Mouse (Mus musculus): ENCODE data around the gene Ap1m2.

DNA sequence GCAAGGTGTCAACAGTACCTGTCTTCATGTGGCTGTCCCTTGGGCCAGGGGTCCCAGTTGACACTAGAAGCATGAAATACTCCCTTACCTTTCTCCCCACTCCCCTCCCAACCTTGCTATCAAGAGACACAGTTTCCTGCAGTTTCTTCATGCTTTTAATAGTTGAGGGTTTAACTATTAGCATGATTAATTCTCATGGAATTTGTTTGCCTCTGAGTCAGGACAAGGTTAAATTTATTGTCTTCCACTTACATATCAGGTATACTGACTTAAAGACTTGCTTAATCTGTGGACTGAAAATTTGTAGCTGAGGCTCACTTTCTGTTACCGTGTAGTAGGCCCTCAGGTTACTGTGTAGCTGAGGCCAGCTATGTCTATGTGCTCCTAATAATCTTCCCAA, 21.4 kb upstream of the Ap1m2 start:
- TF ChIP-seq ZNF384 (IDR thresholded peaks at IDR 0.05; ENCODE audit: low read depth, low read length), result no peak
- no peak for TF ChIP-seq HCFC1 (IDR thresholded peaks at IDR 0.05; ENCODE audit: borderline replicate concordance, insufficient read depth, low read length)
- TF ChIP-seq MAFK (IDR thresholded peaks at IDR 0.05; ENCODE audit: insufficient read depth, low read depth, low read length), result no peak
- TF ChIP-seq ZC3H11A (IDR thresholded peaks at IDR 0.05; ENCODE audit: borderline replicate concordance, low read depth, low read length), result no peak
